Mouse (Mus musculus) hindbrain, postnatal 0 days (tissue): Measurements from ENCODE around the gene Cacfd1. TPM values are rescaled to one million over a fixed set of nuclear protein-coding genes. Genes with fewer than 3 reads are reported as not detected.

Experiments
- ATAC-seq: fragments of 200-750 bp; cut with Nextera tagmentation; 2 replicates; pipeline ENCODE4 v1.8.0; 2017; ENCODE audit warnings: mild to moderate bottlenecking, moderate TSS enrichment, moderate library complexity
- DNase-seq: peaks from one replicate; pipeline ENCODE4 v3.0.0-alpha.2; 2015; ENCODE audit warnings: low spot score
- H3K27ac ChIP-seq: fragments of 300-500 bp; sonication (generic); 2 replicates; pipeline ENCODE4 v1.5.1; 2014; ENCODE audit warnings: mild to moderate bottlenecking
- H3K27me3 ChIP-seq: fragments of 300-500 bp; sonication (generic); 2 replicates; pipeline ENCODE4 v1.6.1; 2014; ENCODE audit warnings: low read length, mixed read lengths; ENCODE audit not compliant: insufficient read depth
- H3K36me3 ChIP-seq: fragments of 300-500 bp; sonication (generic); 2 replicates; pipeline ENCODE4 v1.6.1; 2014; ENCODE audit warnings: low read length, mixed read lengths; ENCODE audit not compliant: insufficient read depth
- H3K4me1 ChIP-seq: fragments of 300-500 bp; sonication (generic); 2 replicates; pipeline ENCODE4 v1.6.1; 2014; ENCODE audit warnings: antibody characterized with exemption, low read length, mixed read lengths; ENCODE audit not compliant: insufficient read depth
- H3K4me2 ChIP-seq: fragments of 300-500 bp; sonication (generic); 2 replicates; pipeline ENCODE4 v1.6.1; 2014; ENCODE audit warnings: low read depth, mild to moderate bottlenecking, low read length, moderate library complexity, mixed read lengths
- H3K4me3 ChIP-seq: fragments of 300-500 bp; sonication (generic); 2 replicates; pipeline ENCODE4 v1.5.1; 2014; ENCODE audit warnings: low read length
- H3K9ac ChIP-seq: fragments of 300-500 bp; sonication (generic); replicated peaks from 2 replicates; pipeline ENCODE4 v1.6.1; 2014; ENCODE audit warnings: mild to moderate bottlenecking, low read length, moderate library complexity, mixed read lengths
- H3K9me3 ChIP-seq: fragments of 300-500 bp; sonication (generic); 2 replicates; pipeline ENCODE4 v1.6.1; 2016; ENCODE audit warnings: low read length, mixed read lengths
- CTCF ChIP-seq: IDR thresholded peaks from 2 replicates; pipeline ENCODE4 v1.5.1; 2016; ENCODE audit warnings: antibody characterized with exemption, control low read depth, low read depth
- WGBS: fragments of 180-500 bp; shearing (Covaris S2); extraction: QIAGEN DNeasy Blood & Tissue Kit; methylation state at CpG from one replicate; pipeline ENCODE4 v1.1.7; 2014; 5-methylcytosine and 5-hydroxymethylcytosine counted together
- polyA plus RNA-seq: library from polyadenylated mRNA; unstranded; fragments of >200 nt; fragmentation: Nextera tagmentation; extraction: Ambion mirVana; gene quantifications from 2 replicates; pipeline ENCODE4 v1.2.1, GENCODE M21; 2015
- total RNA-seq: library from RNA; depleted of rRNA; stranded (reverse); fragments of >200 nt; gene quantifications from 2 replicates; pipeline ENCODE4 v1.2.3, GENCODE M21; 2014

Gene Cacfd1
- total and polyA plus RNA-seq, 2 experiments from 2014 or later: 50.1 to 90.6 TPM

GRCm38 (mm10) chr2:27026332-27026731 lies 16.6 kb downstream of the Cacfd1 start:
- no peak overlapping the region for H3K27ac ChIP-seq
- no peak overlapping the region for H3K9ac ChIP-seq
- no peaks in the 10 kb centered on the region for H3K36me3 ChIP-seq
- H3K4me3 ChIP-seq: no peak overlapping the region
- DNase-seq (no peak), ATAC-seq (no peak)
- no peaks in the 10 kb centered on the region for H3K27me3 ChIP-seq
- WGBS: 89% methylated on average over 3 of the region's 3 CpGs
- H3K9me3 ChIP-seq: no peaks in the 10 kb centered on the region
- no peak for TF ChIP-seq CTCF
- H3K4me2 ChIP-seq: peak overlapping the region; percentile 58
- H3K4me1 ChIP-seq: peaks cover 12% of the 10 kb centered on the region

DNA sequence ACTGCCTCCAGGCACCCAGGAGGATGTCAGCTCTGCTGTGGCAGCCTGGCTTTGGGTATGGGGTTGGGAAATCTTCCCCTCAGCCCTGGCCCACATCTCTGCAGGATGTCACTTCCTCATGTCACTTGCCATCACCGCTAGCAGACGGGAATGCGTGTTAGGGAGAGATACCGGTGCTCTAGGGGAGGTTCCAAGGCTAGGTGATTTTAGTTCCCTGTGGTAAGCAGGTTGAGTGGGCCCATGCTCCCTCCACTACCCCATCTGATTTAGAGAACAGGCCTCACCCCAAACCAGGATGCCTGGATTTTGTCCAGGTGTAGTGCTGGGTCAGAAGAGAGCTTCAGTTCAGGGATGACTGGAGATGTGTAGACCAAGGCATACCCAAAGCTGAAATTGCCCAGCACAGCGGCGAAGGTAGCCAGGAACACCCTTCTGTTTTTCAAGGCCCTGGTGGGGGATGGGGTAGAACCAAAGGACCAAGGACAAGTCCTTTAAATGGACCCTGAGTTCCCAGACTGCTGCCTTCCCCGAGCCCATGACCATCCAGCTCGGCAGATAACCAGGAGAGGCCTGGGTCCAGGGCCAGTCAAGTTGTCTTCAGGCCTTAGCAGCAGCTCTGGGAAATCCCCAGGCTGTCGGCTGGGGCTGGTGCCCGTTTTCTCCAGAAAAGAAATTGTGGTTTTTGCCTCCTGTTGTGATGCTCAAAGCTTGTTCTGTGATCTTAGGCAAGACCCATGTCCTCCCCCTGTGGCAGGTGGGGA lies 17.3 kb downstream of the Cacfd1 start:
- H3K9ac ChIP-seq: peak overlapping the region; percentile 42
- no peak for TF ChIP-seq CTCF
- no peaks in the 10 kb centered on the region for H3K9me3 ChIP-seq
- WGBS: 60% methylated on average over 10 of the region's 10 CpGs
- ATAC-seq (no peak), DNase-seq (no peak)
- H3K4me1 ChIP-seq: peaks cover 12% of the 10 kb centered on the region
- H3K4me3 ChIP-seq: peak overlapping the region; percentile 34
- H3K4me2 ChIP-seq: peak overlapping the region; percentile 58
- peak overlapping the region; percentile 71 for H3K27ac ChIP-seq
- no peaks in the 10 kb centered on the region for H3K27me3 ChIP-seq
- H3K36me3 ChIP-seq: no peaks in the 10 kb centered on the region

DNA sequence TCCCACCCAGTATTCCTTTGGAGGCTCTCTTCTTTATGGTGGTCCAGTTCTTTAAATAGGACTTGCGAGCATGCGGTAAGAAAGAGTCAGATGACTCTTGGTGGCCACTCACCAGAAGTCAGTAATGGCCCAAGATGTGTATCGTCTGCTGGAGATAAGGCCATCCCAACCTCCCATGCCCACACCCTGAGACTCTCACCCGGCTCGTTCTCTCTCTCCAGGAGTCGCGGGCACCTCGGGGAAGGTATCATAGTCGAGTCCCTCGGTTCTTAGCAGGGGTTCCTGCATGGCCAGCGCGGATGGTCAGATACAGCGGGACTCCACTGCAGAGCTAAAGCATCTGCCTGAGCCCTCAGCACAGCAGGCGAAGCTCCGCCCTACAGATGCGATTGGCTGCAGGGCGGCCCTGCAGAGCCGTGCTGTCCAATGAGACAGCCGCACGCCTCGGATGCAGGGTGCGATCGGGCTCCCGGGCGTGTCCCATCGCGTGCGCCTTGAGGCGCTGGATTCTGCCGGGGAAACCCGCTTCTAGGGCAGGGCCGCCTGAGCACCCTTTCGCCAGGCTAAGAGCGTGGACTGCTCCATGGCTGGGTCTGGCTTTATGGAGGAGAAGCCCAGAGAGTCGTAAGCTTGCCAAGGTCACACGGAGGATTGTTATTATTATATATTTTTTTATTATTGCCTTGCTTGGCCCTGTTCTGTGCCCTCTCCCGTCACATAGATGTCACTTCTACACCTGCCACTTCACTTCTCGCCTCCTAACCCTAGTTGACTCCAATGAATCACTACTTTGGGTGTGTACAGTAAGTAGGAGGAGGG lies 18.1 kb downstream of the Cacfd1 start, which contains the start of gene Slc2a6:
Slc2a6 (minus strand) TSS at position 381 of the 819 bp plus-strand sequence.
- WGBS: 1% methylated on average over 38 of the region's 38 CpGs
- Histone ChIP-seq H3K9ac (peak within 1 kb of the TSS; percentile 42), H3K4me3 (peak within 1 kb of the TSS; percentile 34), H3K4me1 (peaks cover 12% of the 10 kb centered on the region), H3K36me3 (no peaks in the 10 kb centered on the region), H3K27me3 (no peaks in the 10 kb centered on the region), H3K9me3 (no peaks in the 10 kb centered on the region), H3K4me2 (peak within 1 kb of the TSS; percentile 58), H3K27ac (peak within 1 kb of the TSS; percentile 71)
- TF ChIP-seq CTCF: no peak
- ATAC-seq (peak; percentile 98), DNase-seq (peak; percentile 95)

DNA sequence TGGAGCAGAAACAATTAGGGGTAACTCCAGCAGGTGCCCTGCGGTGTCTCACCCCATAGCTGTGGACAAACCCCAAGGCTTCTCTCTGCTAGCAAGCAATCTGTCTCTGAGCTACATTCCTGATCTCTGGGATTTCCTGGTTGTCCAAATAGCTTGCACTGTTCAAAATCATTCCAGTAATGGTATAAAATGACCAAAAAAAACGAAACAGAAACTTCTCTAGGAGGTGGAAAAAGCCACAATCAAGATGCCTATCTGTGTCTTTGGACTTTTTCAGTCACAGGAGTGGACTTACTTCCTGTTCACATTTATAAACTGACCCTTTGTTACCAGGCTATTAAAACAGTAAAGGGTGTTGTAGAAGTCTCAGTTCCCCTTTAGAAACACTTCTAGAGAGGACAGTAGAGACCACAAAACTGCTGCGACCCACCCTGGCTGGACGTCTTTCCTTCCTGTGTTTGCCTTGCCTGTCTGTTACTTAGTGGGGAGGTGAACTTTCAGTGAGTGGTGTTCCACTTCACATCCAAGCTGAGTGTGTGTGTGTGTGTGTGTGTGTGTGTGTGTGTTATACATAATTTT lies 18.8 kb downstream of the Cacfd1 start:
- H3K9me3 ChIP-seq: no peaks in the 10 kb centered on the region
- peak overlapping the region; percentile 34 for H3K4me3 ChIP-seq
- H3K27ac ChIP-seq: peak overlapping the region; percentile 71

DNA sequence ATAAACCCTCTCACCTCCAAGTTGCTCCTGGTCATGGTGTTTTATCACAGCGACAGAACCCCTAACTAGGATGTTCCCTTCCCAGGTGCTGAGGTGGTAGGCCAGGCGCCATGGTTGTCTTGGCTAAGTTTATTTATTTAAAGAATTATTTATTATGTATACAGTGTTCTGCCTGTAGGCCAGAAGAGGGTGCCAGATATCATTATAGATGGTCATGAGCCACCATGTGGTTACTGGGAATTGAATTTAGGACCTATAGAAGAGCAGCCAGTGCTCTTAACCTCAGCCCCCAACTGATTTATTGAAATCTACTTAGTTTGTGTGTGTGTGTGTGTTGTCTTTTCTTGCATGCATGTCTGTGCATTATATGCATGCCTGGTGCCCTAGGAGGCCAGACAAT lies 22.6 kb downstream of the Cacfd1 start:
- peaks cover 4% of the 10 kb centered on the region for H3K4me1 ChIP-seq
- H3K27me3 ChIP-seq: no peaks in the 10 kb centered on the region
- H3K4me3 ChIP-seq: no peak overlapping the region
- ATAC-seq (no peak), DNase-seq (no peak)
- H3K9me3 ChIP-seq: no peaks in the 10 kb centered on the region
- no peak overlapping the region for H3K4me2 ChIP-seq
- no peaks in the 10 kb centered on the region for H3K36me3 ChIP-seq
- H3K27ac ChIP-seq: no peak overlapping the region
- WGBS: 73% methylated on average over 2 of the region's 2 CpGs
- TF ChIP-seq CTCF: peak; percentile 34
- H3K9ac ChIP-seq: no peak overlapping the region

More for the DNA sequence above, 18.8 kb downstream of the Cacfd1 start:
- Histone ChIP-seq H3K9ac (peak overlapping the region; percentile 42), H3K36me3 (no peaks in the 10 kb centered on the region), H3K4me1 (peaks cover 12% of the 10 kb centered on the region), H3K27me3 (no peaks in the 10 kb centered on the region), H3K4me2 (peak overlapping the region; percentile 58)
- ATAC-seq (no peak), DNase-seq (no peak)
- TF ChIP-seq CTCF: no peak
- WGBS: 68% methylated on average over 4 of the region's 4 CpGs

DNA sequence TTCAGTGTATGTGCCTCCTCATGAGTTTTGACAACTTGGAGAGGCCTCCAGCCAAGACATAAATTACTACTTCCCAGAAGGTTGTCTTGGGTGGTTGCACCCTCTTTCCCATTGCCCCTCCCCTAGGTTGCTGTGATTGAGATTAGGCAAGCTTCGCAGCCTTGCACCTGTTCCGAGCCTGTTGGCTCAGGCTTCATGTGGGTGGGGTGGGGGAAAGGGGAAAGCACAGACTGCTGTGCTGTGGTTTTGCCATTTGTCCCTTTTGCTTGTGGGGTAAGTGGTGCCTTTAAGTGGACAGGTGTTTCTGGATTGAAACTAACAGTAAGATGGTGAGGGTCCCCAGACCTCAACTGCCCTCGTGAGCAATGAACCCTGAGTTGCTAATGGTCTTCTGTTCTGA lies 26.3 kb downstream of the Cacfd1 start:
- Histone ChIP-seq H3K4me2 (no peak overlapping the region), H3K4me3 (no peak overlapping the region), H3K9ac (no peak overlapping the region), H3K27me3 (no peaks in the 10 kb centered on the region), H3K4me1 (no peaks in the 10 kb centered on the region), H3K36me3 (no peaks in the 10 kb centered on the region), H3K27ac (no peak overlapping the region), H3K9me3 (no peaks in the 10 kb centered on the region)
- 72% methylated on average over 3 of the region's 3 CpGs for WGBS
- no peak for DNase-seq
- TF ChIP-seq CTCF: no peak
- ATAC-seq: no peak
